Mouse (Mus musculus) midbrain, embryonic 11.5 days (tissue): ENCODE results near the gene Plgrkt. TPM values are rescaled to one million over a fixed set of nuclear protein-coding genes. Genes with fewer than 3 reads are reported as not detected.
A peak's percentile ranks its signal among the peaks of the same experiment; 100 is the strongest.

Experiments used
- ATAC-seq: fragments of 200-750 bp; cut with Nextera tagmentation; 2 replicates; pipeline ENCODE4 v1.8.0; 2017; ENCODE audit warnings: moderate TSS enrichment, moderate library complexity; ENCODE audit not compliant: low FRiP score
- DNase-seq: peaks from one replicate; pipeline ENCODE4 v3.0.0; 2015; ENCODE audit warnings: low spot score; ENCODE audit errors: missing footprints
- H3K27ac ChIP-seq: fragments of 300-500 bp; sonication (generic); 2 replicates; pipeline ENCODE4 v1.5.1; 2014; ENCODE audit warnings: low read depth, low read length
- H3K27me3 ChIP-seq: fragments of 300-500 bp; sonication (generic); 2 replicates; pipeline ENCODE4 v1.6.1; 2014; ENCODE audit warnings: mild to moderate bottlenecking, low read length, moderate library complexity, mixed read lengths; ENCODE audit not compliant: control insufficient read depth, insufficient read depth
- H3K36me3 ChIP-seq: fragments of 300-500 bp; sonication (generic); 2 replicates; pipeline ENCODE4 v1.6.1; 2014; ENCODE audit warnings: mild to moderate bottlenecking, low read length, moderate library complexity, mixed read lengths; ENCODE audit not compliant: control insufficient read depth, insufficient read depth
- H3K4me1 ChIP-seq: fragments of 300-500 bp; sonication (generic); 2 replicates; pipeline ENCODE4 v1.6.1; 2014; ENCODE audit warnings: low read length; ENCODE audit not compliant: control insufficient read depth, insufficient read depth
- H3K4me2 ChIP-seq: fragments of 300-500 bp; sonication (generic); 2 replicates; pipeline ENCODE4 v1.6.1; 2014; ENCODE audit warnings: mild to moderate bottlenecking, moderate library complexity
- H3K4me3 ChIP-seq: fragments of 300-500 bp; sonication (generic); 2 replicates; pipeline ENCODE4 v1.5.1; 2014; ENCODE audit warnings: low read depth, low read length
- H3K9ac ChIP-seq: fragments of 300-500 bp; sonication (generic); 2 replicates; pipeline ENCODE4 v1.6.1; 2014; ENCODE audit warnings: low read length
- H3K9me3 ChIP-seq: fragments of 300-500 bp; sonication (generic); 2 replicates; pipeline ENCODE4 v1.6.1; 2016; ENCODE audit warnings: low read length; ENCODE audit not compliant: control insufficient read depth
- WGBS: fragments of 180-500 bp; shearing (Covaris S2); extraction: QIAGEN DNeasy Blood & Tissue Kit; methylation state at CpG from one replicate; pipeline ENCODE4 v1.1.7; 2014; 5-methylcytosine and 5-hydroxymethylcytosine counted together
- polyA plus RNA-seq: library from polyadenylated mRNA; unstranded; fragments of >200 nt; fragmentation: Nextera tagmentation; extraction: Ambion mirVana; gene quantifications from 2 replicates; pipeline ENCODE4 v1.2.1, GENCODE M21; 2014

Gene Plgrkt
- polyA plus RNA-seq, 1 experiment from 2014 or later = 60.4 TPM

DNA sequence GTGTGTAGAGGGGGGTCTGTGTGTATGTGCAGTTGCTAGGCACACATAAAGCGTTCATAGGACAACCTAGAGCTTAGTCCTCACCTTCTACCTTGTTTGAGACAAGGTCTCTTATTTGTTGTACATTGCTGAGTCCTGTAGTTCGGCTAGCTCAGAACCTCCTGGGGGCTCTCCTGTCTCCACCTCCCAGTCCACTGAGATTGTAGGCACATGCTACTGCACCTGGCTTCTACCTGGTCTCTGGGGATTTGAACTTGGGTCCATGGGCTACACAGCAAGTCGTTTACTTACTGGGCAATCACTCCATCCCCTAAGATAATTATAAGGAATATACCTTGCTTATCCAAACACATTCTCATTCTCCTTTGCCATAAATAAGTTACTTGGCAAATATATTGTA lies 5.4 kb upstream of the Plgrkt start:
- H3K27me3 ChIP-seq = no peaks in the 10 kb centered on the region
- H3K9ac ChIP-seq = no peak overlapping the region
- H3K4me2 ChIP-seq = no peak overlapping the region
- H3K9me3 ChIP-seq = no peaks in the 10 kb centered on the region
- H3K4me1 ChIP-seq = 0 out of 2 replicates have a peak, but pooled peaks cover 3% of the 10 kb centered on the region
- 87% methylated on average over 3 of the region's 3 CpGs for WGBS
- DNase-seq (peak; percentile 53), ATAC-seq (no peak)
- no peak overlapping the region for H3K27ac ChIP-seq
- no peak overlapping the region for H3K4me3 ChIP-seq
- H3K36me3 ChIP-seq = no peaks in the 10 kb centered on the region

- no peak overlapping the region for H3K4me2 ChIP-seq
- no peak for DNase-seq
- H3K27ac ChIP-seq = no peak overlapping the region
- 0 out of 2 replicates have a peak, but pooled peaks cover 3% of the 10 kb centered on the region for H3K4me1 ChIP-seq
- H3K9ac ChIP-seq = no peak overlapping the region
- no peaks in the 10 kb centered on the region for H3K27me3 ChIP-seq
- 83% methylated on average over 4 of the region's 4 CpGs for WGBS
- no peaks in the 10 kb centered on the region for H3K36me3 ChIP-seq
- H3K4me3 ChIP-seq = no peak overlapping the region
- no peak for ATAC-seq
- H3K9me3 ChIP-seq = no peaks in the 10 kb centered on the region
Observed at GRCm38 (mm10) chr19:29372138-29372537, 4.9 kb upstream of the Plgrkt start.

DNA sequence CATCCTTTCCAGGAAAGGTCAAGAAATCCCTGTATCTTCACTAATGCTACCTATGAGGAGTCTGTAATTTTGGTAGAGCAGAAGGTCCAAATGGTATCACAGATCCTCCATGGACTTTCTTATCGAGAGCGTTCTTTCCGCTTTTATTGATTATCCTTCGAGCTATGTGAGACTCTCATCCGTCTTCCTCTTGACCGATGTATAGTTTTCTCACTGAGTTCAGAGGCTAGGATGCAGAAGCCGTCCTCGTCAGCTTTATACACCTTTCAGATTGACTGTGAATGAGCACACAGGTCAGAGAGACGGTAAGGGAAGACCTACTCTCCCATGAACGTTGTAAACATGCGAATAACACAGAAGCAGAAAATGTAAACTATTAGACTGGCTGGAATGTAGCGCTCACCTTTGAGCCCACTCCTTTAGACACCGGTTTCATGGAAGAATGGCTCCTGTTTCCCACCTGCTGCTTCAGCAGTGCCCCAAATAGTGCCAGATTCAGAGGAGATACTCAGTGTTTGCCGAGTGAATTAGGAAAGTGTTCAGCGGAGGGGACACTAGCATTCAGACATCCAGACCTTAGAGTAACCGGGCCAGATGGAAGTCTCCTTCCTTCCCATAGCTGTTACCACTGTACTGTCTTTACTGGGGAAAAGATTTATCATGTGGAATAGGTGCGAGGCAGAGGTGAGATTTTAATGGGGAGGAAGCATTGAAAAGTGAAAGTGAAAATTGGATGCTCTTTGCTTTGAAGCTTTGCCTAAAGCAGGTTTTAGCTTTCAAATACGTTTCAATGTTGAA lies 4.3 kb upstream of the Plgrkt start:
- Histone ChIP-seq H3K36me3 (no peaks in the 10 kb centered on the region), H3K27ac (no peak overlapping the region), H3K9me3 (no peaks in the 10 kb centered on the region), H3K4me3 (no peak overlapping the region), H3K27me3 (no peaks in the 10 kb centered on the region), H3K9ac (no peak overlapping the region), H3K4me2 (no peak overlapping the region), H3K4me1 (0 out of 2 replicates have a peak, but pooled peaks cover 3% of the 10 kb centered on the region)
- WGBS = 86% methylated on average over 18 of the region's 18 CpGs
- ATAC-seq = no peak
- DNase-seq = peak; percentile 31

DNA sequence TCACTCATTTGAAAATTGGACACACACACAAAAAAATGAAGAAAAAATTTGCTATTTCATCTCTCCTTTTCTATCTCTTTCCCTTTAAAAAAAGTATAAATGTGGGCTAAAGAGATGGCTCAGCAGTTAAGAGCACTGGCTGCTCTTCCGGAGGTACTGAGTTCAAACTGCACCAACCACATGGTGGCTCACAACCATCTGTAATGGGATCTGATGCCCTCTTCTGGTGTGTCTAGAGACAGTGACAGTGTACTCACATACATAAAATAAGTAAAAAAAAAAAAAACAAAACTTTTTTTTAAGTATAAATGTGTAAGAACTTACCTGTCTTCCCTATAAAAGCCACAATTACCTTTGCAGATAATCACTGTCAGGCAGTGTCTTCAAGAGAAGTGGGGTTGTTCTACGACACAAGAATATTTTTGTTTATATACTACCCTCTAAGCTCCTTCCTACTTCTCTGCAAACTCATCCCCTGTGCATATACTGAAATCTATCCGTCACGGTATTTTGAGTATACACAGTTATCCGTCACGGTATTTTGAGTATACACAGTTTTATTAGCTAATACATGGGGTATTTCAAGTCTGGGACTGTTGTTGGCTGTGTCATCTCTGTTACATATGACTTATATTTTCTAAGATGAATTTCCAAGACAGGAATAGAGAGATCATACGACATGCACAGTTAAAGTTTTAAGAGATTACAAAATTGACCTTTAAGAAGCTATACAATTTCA lies 3.5 kb upstream of the Plgrkt start:
- Histone ChIP-seq H3K36me3 (no peaks in the 10 kb centered on the region), H3K4me2 (no peak overlapping the region), H3K27ac (no peak overlapping the region), H3K4me1 (0 out of 2 replicates have a peak, but pooled peaks cover 3% of the 10 kb centered on the region), H3K9me3 (no peaks in the 10 kb centered on the region), H3K27me3 (no peaks in the 10 kb centered on the region), H3K4me3 (no peak overlapping the region), H3K9ac (no peak overlapping the region)
- 89% methylated on average over 7 of the region's 7 CpGs for WGBS
- ATAC-seq = no peak
- peak; percentile 44 for DNase-seq

- H3K9me3 ChIP-seq = no peaks in the 10 kb centered on the region
- H3K27me3 ChIP-seq = no peaks in the 10 kb centered on the region
- ATAC-seq (no peak), DNase-seq (peak; percentile 35)
- WGBS = 83% methylated on average over 12 of the region's 12 CpGs
- H3K4me2 ChIP-seq = no peak overlapping the region
- peaks cover 3% of the 10 kb centered on the region; the same call in 1 of the 2 replicates for H3K4me1 ChIP-seq
- no peaks in the 10 kb centered on the region for H3K36me3 ChIP-seq
- no peak overlapping the region for H3K9ac ChIP-seq
- H3K27ac ChIP-seq = no peak overlapping the region
- no peak overlapping the region for H3K4me3 ChIP-seq
Observed at GRCm38 (mm10) chr19:29370112-29370511, 2.9 kb upstream of the Plgrkt start.

- Histone ChIP-seq H3K36me3 (no peaks in the 10 kb centered on the region), H3K27ac (no peak overlapping the region), H3K27me3 (no peaks in the 10 kb centered on the region; the same call in 1 of the 2 replicates), H3K4me3 (no peak overlapping the region), H3K9me3 (no peaks in the 10 kb centered on the region), H3K9ac (no peak overlapping the region), H3K4me2 (no peak overlapping the region), H3K4me1 (peaks cover 3% of the 10 kb centered on the region; the same call in 1 of the 2 replicates)
- no peak for ATAC-seq
- 73% methylated on average over 3 of the region's 3 CpGs for WGBS
- DNase-seq = peak; percentile 77
Observed at GRCm38 (mm10) chr19:29368671-29369309, 1.6 kb upstream of the Plgrkt start.

- no peak for ATAC-seq
- no peak overlapping the region for H3K4me2 ChIP-seq
Observed at GRCm38 (mm10) chr19:29368041-29368440, 851 bp upstream of the Plgrkt start.

GRCm38 (mm10) chr19:29366226-29366968 lies 793 bp downstream of the Plgrkt start:
- DNase-seq (peak; percentile 81), ATAC-seq (no peak)
- peak overlapping the region; percentile 32 for H3K4me3 ChIP-seq
- H3K9me3 ChIP-seq = no peaks in the 10 kb centered on the region
- H3K27me3 ChIP-seq = no peaks in the 10 kb centered on the region; the same call in 1 of the 2 replicates
- H3K9ac ChIP-seq = no peak overlapping the region
- no peak overlapping the region for H3K27ac ChIP-seq
- H3K36me3 ChIP-seq = no peaks in the 10 kb centered on the region
- H3K4me1 ChIP-seq = peaks cover 4% of the 10 kb centered on the region; the same call in 1 of the 2 replicates
- peak overlapping the region; percentile 49 for H3K4me2 ChIP-seq
- WGBS = 57% methylated on average over 20 of the region's 20 CpGs

More at GRCm38 (mm10) chr19:29368041-29368440, 851 bp upstream of the Plgrkt start:
- H3K27me3 ChIP-seq = no peaks in the 10 kb centered on the region; the same call in 1 of the 2 replicates
- no peak overlapping the region for H3K9ac ChIP-seq
- peak; percentile 51 for DNase-seq
- no peaks in the 10 kb centered on the region for H3K9me3 ChIP-seq
- no peak overlapping the region for H3K27ac ChIP-seq
- no peak overlapping the region for H3K4me3 ChIP-seq
- WGBS = 90% methylated on average over 2 of the region's 2 CpGs
- H3K4me1 ChIP-seq = no peaks in the 10 kb centered on the region; the same call in 1 of the 2 replicates
- no peaks in the 10 kb centered on the region for H3K36me3 ChIP-seq
